Mouse (Mus musculus): ENCODE measurements at regions not wholly inside any gene's neighbourhood (a gene's known extent, or its start where the extent isn't known, plus 50 kb on each side); places are given as distances from the start of the nearest gene placed in this dataset.
"Not testable (repeated sequence)": the region's sequence is repeated elsewhere in the genome, so short reads cannot be mapped to it uniquely, and the experiment has no call there.

DNA sequence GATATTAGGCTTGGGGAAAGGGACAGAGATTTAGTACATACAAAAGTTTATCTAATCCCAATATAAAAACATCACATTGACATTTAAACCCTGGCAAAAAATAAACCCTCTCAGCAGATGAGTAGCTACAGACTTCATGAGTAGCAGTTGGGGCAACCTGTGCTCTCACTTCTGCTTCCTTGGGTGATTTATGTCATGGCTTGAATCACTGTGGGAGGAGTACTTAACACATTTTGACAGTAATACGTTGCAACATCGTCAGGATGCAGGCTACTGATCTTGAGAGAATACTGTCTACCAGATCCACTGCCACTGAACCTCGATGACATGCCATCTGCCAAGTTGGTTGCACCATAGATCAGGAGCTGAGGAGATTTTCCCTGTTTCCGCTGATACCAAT is 1299.0 kb upstream of the Tacstd2 start:
- no peak overlapping the region for H3K27ac ChIP-seq (ENCODE audit: low read depth, low read length)
- H3K4me2 ChIP-seq (replicated peaks; ENCODE audit: low read depth, low read length) = no peak overlapping the region
- H3K4me3 ChIP-seq (ENCODE audit: low read depth, low read length) = no peak overlapping the region
- no peak overlapping the region for H3K9ac ChIP-seq (ENCODE audit: low read depth, low read length)
- 85% methylated on average over 4 of the region's 4 CpGs for WGBS
- no peaks in the 10 kb centered on the region for H3K9me3 ChIP-seq (ENCODE audit: control insufficient read depth, low read length)
- ATAC-seq (ENCODE audit: low FRiP score) = no peak
- H3K27me3 ChIP-seq (ENCODE audit: control insufficient read depth, insufficient read depth, low read length) = no peaks in the 10 kb centered on the region
- DNase-seq (ENCODE audit: low spot score) = no peak
- H3K4me1 ChIP-seq (replicated peaks; ENCODE audit: control insufficient read depth, insufficient read depth, low read length) = no peaks in the 10 kb centered on the region
- no peaks in the 10 kb centered on the region for H3K36me3 ChIP-seq (ENCODE audit: control insufficient read depth, insufficient read depth, low read length)

GRCm38 (mm10) chr6:68828460-68828859 is 1292.9 kb upstream of the Tacstd2 start:
- not testable (repeated sequence) for ATAC-seq (ENCODE audit: low FRiP score); DNase-seq (ENCODE audit: low spot score)

GRCm38 (mm10) chr6:68813346-68813745 is 1277.8 kb upstream of the Tacstd2 start:
- H3K4me2 ChIP-seq (replicated peaks; ENCODE audit: low read depth, low read length) = no peak overlapping the region
- ATAC-seq (ENCODE audit: low FRiP score) = no peak
- H3K27ac ChIP-seq (ENCODE audit: low read depth, low read length) = no peak overlapping the region
- no peaks in the 10 kb centered on the region for H3K27me3 ChIP-seq (ENCODE audit: control insufficient read depth, insufficient read depth, low read length)
- no peak overlapping the region for H3K9ac ChIP-seq (ENCODE audit: low read depth, low read length)
- 84% methylated on average over 3 of the region's 3 CpGs for WGBS
- DNase-seq (ENCODE audit: low spot score) = no peak
- no peaks in the 10 kb centered on the region for H3K9me3 ChIP-seq (ENCODE audit: control insufficient read depth, low read length)
- no peak overlapping the region for H3K4me3 ChIP-seq (ENCODE audit: low read depth, low read length)
- H3K4me1 ChIP-seq (replicated peaks; ENCODE audit: control insufficient read depth, insufficient read depth, low read length) = no peaks in the 10 kb centered on the region
- no peaks in the 10 kb centered on the region for H3K36me3 ChIP-seq (ENCODE audit: control insufficient read depth, insufficient read depth, low read length)

More at GRCm38 (mm10) chr6:68828460-68828859, 1292.9 kb upstream of the Tacstd2 start:
- WGBS = 89% methylated on average over 1 of the region's 1 CpGs
- not testable (repeated sequence) for H3K4me1 ChIP-seq (replicated peaks; ENCODE audit: control insufficient read depth, insufficient read depth, low read length); H3K36me3 ChIP-seq (ENCODE audit: control insufficient read depth, insufficient read depth, low read length); H3K9ac ChIP-seq (ENCODE audit: low read depth, low read length); H3K27me3 ChIP-seq (ENCODE audit: control insufficient read depth, insufficient read depth, low read length); H3K27ac ChIP-seq (ENCODE audit: low read depth, low read length); H3K4me3 ChIP-seq (ENCODE audit: low read depth, low read length); H3K4me2 ChIP-seq (replicated peaks; ENCODE audit: low read depth, low read length); H3K9me3 ChIP-seq (ENCODE audit: control insufficient read depth, low read length)

- not testable (repeated sequence) for ATAC-seq (ENCODE audit: low FRiP score); H3K9me3 ChIP-seq (ENCODE audit: control insufficient read depth, low read length); H3K4me2 ChIP-seq (replicated peaks; ENCODE audit: low read depth, low read length); H3K36me3 ChIP-seq (ENCODE audit: control insufficient read depth, insufficient read depth, low read length); DNase-seq (ENCODE audit: low spot score); H3K4me3 ChIP-seq (ENCODE audit: low read depth, low read length); H3K27me3 ChIP-seq (ENCODE audit: control insufficient read depth, insufficient read depth, low read length); H3K27ac ChIP-seq (ENCODE audit: low read depth, low read length); H3K4me1 ChIP-seq (replicated peaks; ENCODE audit: control insufficient read depth, insufficient read depth, low read length); H3K9ac ChIP-seq (ENCODE audit: low read depth, low read length)
- 95% methylated on average over 16 of the region's 19 CpGs for WGBS
Observed at GRCm38 (mm10) chr6:68799205-68799604, 1263.6 kb upstream of the Tacstd2 start.

DNA sequence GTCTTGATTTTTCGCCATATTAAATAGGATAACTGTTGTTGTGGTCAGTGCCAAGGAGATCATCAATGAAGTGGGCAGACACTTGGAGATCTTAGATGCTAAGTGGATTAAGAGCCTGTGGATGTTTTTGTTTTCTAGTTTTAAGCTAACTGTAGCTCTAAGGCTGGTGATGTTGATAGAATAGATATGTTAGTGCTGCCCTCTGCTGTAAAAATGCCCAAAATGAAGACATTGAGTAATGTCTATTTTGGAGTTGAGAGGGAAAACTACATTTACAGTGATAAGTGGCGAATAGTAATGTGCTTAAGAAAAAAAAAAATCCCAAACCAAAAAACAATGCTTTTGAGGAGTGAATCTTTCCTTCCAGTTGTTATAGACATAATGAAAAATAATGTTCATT is 1235.9 kb upstream of the Tacstd2 start:
- WGBS = 83% methylated on average over 2 of the region's 2 CpGs
- Histone ChIP-seq H3K36me3 (ENCODE audit: control insufficient read depth, insufficient read depth, low read length) (no peaks in the 10 kb centered on the region), H3K4me2 (replicated peaks; ENCODE audit: low read depth, low read length) (no peak overlapping the region), H3K9me3 (ENCODE audit: control insufficient read depth, low read length) (no peaks in the 10 kb centered on the region), H3K4me1 (replicated peaks; ENCODE audit: control insufficient read depth, insufficient read depth, low read length) (no peaks in the 10 kb centered on the region), H3K4me3 (ENCODE audit: low read depth, low read length) (no peak overlapping the region), H3K27me3 (ENCODE audit: control insufficient read depth, insufficient read depth, low read length) (no peaks in the 10 kb centered on the region), H3K9ac (ENCODE audit: low read depth, low read length) (no peak overlapping the region), H3K27ac (ENCODE audit: low read depth, low read length) (no peak overlapping the region)
- no peak for ATAC-seq (ENCODE audit: low FRiP score)
- no peak for DNase-seq (ENCODE audit: low spot score)

GRCm38 (mm10) chr6:68750451-68750850 is 1214.9 kb upstream of the Tacstd2 start:
- no peak for ATAC-seq (ENCODE audit: low FRiP score)
- DNase-seq (ENCODE audit: low spot score) = no peak
- no peak overlapping the region for H3K4me2 ChIP-seq (replicated peaks; ENCODE audit: low read depth, low read length)
- no peaks in the 10 kb centered on the region for H3K9me3 ChIP-seq (ENCODE audit: control insufficient read depth, low read length)
- H3K4me1 ChIP-seq (replicated peaks; ENCODE audit: control insufficient read depth, insufficient read depth, low read length) = no peaks in the 10 kb centered on the region
- H3K27ac ChIP-seq (ENCODE audit: low read depth, low read length) = no peak overlapping the region
- WGBS = 94% methylated on average over 1 of the region's 1 CpGs
- no peaks in the 10 kb centered on the region for H3K27me3 ChIP-seq (ENCODE audit: control insufficient read depth, insufficient read depth, low read length)
- H3K36me3 ChIP-seq (ENCODE audit: control insufficient read depth, insufficient read depth, low read length) = no peaks in the 10 kb centered on the region
- H3K9ac ChIP-seq (ENCODE audit: low read depth, low read length) = no peak overlapping the region
- no peak overlapping the region for H3K4me3 ChIP-seq (ENCODE audit: low read depth, low read length)

DNA sequence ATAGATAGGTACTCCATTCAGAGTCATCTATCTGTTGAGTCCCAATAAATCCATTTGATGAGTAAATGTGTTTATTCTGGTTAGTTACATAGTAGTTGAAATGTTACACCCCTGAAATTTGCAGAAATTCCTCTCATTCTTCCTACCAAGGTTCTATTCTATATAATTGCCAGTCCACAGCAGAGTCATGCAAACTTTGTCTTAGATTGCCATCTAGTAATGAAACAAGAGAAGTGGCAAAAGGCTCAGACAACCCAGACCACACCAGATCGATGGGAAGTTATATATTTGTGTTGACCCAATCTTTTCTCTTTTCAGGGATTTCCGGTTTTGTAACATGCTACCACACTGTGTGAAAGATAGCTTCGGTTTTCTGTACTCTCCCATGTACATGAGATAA is 1214.1 kb upstream of the Tacstd2 start:
- Histone ChIP-seq H3K27ac (ENCODE audit: low read depth, low read length) (no peak overlapping the region), H3K4me2 (replicated peaks; ENCODE audit: low read depth, low read length) (no peak overlapping the region), H3K4me3 (ENCODE audit: low read depth, low read length) (no peak overlapping the region), H3K36me3 (ENCODE audit: control insufficient read depth, insufficient read depth, low read length) (no peaks in the 10 kb centered on the region), H3K4me1 (replicated peaks; ENCODE audit: control insufficient read depth, insufficient read depth, low read length) (no peaks in the 10 kb centered on the region), H3K9ac (ENCODE audit: low read depth, low read length) (no peak overlapping the region), H3K9me3 (ENCODE audit: control insufficient read depth, low read length) (no peaks in the 10 kb centered on the region), H3K27me3 (ENCODE audit: control insufficient read depth, insufficient read depth, low read length) (no peaks in the 10 kb centered on the region)
- 87% methylated on average over 3 of the region's 3 CpGs for WGBS
- DNase-seq (ENCODE audit: low spot score) (no peak), ATAC-seq (ENCODE audit: low FRiP score) (no peak)

GRCm38 (mm10) chr6:68738573-68738972 is 1203.0 kb upstream of the Tacstd2 start:
- Histone ChIP-seq H3K4me1 (replicated peaks; ENCODE audit: control insufficient read depth, insufficient read depth, low read length) (no peaks in the 10 kb centered on the region), H3K9ac (ENCODE audit: low read depth, low read length) (no peak overlapping the region), H3K4me2 (replicated peaks; ENCODE audit: low read depth, low read length) (no peak overlapping the region), H3K36me3 (ENCODE audit: control insufficient read depth, insufficient read depth, low read length) (no peaks in the 10 kb centered on the region), H3K27ac (ENCODE audit: low read depth, low read length) (no peak overlapping the region), H3K4me3 (ENCODE audit: low read depth, low read length) (no peak overlapping the region), H3K27me3 (ENCODE audit: control insufficient read depth, insufficient read depth, low read length) (no peaks in the 10 kb centered on the region), H3K9me3 (ENCODE audit: control insufficient read depth, low read length) (no peaks in the 10 kb centered on the region)
- no peak for DNase-seq (ENCODE audit: low spot score)
- no peak for ATAC-seq (ENCODE audit: low FRiP score)

DNA sequence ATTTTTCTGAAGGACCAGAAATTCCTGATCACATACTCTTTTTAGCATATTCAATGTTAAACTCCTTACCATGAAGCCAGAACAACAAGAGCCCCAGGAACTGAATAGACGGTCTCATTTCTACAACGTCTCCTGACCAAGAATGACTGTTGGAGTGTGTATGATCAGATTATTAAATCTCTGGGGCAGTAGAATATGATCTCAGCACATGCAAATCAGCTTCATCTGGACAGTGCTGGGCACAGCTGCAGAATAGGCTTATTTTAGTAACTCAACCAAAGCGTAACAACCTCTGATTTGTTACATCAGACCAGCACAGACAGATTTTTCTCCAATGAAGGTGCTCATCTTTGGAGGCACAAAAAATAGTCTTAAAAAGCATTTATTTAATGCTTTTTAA is 1201.1 kb upstream of the Tacstd2 start:
- no peaks in the 10 kb centered on the region for H3K36me3 ChIP-seq (ENCODE audit: control insufficient read depth, insufficient read depth, low read length)
- H3K27me3 ChIP-seq (ENCODE audit: control insufficient read depth, insufficient read depth, low read length) = no peaks in the 10 kb centered on the region
- H3K9ac ChIP-seq (ENCODE audit: low read depth, low read length) = no peak overlapping the region
- 95% methylated on average over 3 of the region's 3 CpGs for WGBS
- DNase-seq (ENCODE audit: low spot score) (no peak), ATAC-seq (ENCODE audit: low FRiP score) (no peak)
- H3K4me2 ChIP-seq (replicated peaks; ENCODE audit: low read depth, low read length) = no peak overlapping the region
- no peaks in the 10 kb centered on the region for H3K4me1 ChIP-seq (replicated peaks; ENCODE audit: control insufficient read depth, insufficient read depth, low read length)
- H3K27ac ChIP-seq (ENCODE audit: low read depth, low read length) = no peak overlapping the region
- H3K9me3 ChIP-seq (ENCODE audit: control insufficient read depth, low read length) = no peaks in the 10 kb centered on the region
- no peak overlapping the region for H3K4me3 ChIP-seq (ENCODE audit: low read depth, low read length)

All from hindbrain, embryonic 11.5 days (tissue).